Mouse (Mus musculus) heart, embryonic 16.5 days (tissue): ENCODE measurements around the gene Nr2f1. TPM values are rescaled to one million over a fixed set of nuclear protein-coding genes. Genes with fewer than 3 reads are reported as not detected.

Source experiments
- ATAC-seq: fragments of 200-750 bp; cut with Nextera tagmentation; replicated peaks from 2 replicates; pipeline ENCODE4 v1.8.0; 2017; ENCODE audit warnings: moderate number of reproducible peaks; ENCODE audit not compliant: insufficient read depth, low FRiP score; ENCODE audit errors: extremely low read depth
- H3K27ac ChIP-seq: fragments of 300-500 bp; sonication (generic); 2 replicates; pipeline ENCODE4 v1.5.1; 2014; ENCODE audit warnings: mild to moderate bottlenecking, low read length, control low read depth, moderate library complexity
- H3K27me3 ChIP-seq: fragments of 300-500 bp; sonication (generic); 2 replicates; pipeline ENCODE4 v1.6.1; 2014; ENCODE audit warnings: low read length, mixed read lengths; ENCODE audit not compliant: control insufficient read depth, insufficient read depth
- H3K36me3 ChIP-seq: fragments of 300-500 bp; sonication (generic); 2 replicates; pipeline ENCODE4 v1.6.1; 2014; ENCODE audit not compliant: control insufficient read depth, insufficient read depth
- H3K4me1 ChIP-seq: fragments of 300-500 bp; sonication (generic); 2 replicates; pipeline ENCODE4 v1.6.1; 2014; ENCODE audit warnings: low read length, mixed read lengths; ENCODE audit not compliant: control insufficient read depth, insufficient read depth
- H3K4me2 ChIP-seq: fragments of 300-500 bp; sonication (generic); 2 replicates; pipeline ENCODE4 v1.6.1; 2014; ENCODE audit warnings: low read depth, mild to moderate bottlenecking, control low read depth, low read length
- H3K4me3 ChIP-seq: fragments of 300-500 bp; sonication (generic); 2 replicates; pipeline ENCODE4 v1.5.1; 2014; ENCODE audit warnings: mild to moderate bottlenecking, control low read depth, low read length
- H3K9ac ChIP-seq: fragments of 300-500 bp; sonication (generic); 2 replicates; pipeline ENCODE4 v1.6.1; 2014; ENCODE audit warnings: low read length, control low read depth
- H3K9me3 ChIP-seq: fragments of 300-500 bp; sonication (generic); replicated peaks from 2 replicates; pipeline ENCODE4 v1.6.1; 2016; ENCODE audit warnings: low read length; ENCODE audit not compliant: control insufficient read depth
- WGBS: fragments of 180-500 bp; shearing (Covaris S2); extraction: QIAGEN DNeasy Blood & Tissue Kit; methylation state at CpG from one replicate; pipeline ENCODE4 v1.1.7; 2014; 5-methylcytosine and 5-hydroxymethylcytosine counted together
- polyA plus RNA-seq: library from polyadenylated mRNA; unstranded; fragments of >200 nt; fragmentation: Nextera tagmentation; extraction: Ambion mirVana; gene quantifications from 2 replicates; pipeline ENCODE4 v1.2.1, GENCODE M21; 2015

Nr2f1 gene
- polyA plus RNA-seq, 1 experiment from 2014 or later: 2.3 TPM

- H3K4me3 ChIP-seq: peak overlapping the region; percentile 45
- peaks cover 7% of the 10 kb centered on the region for H3K4me1 ChIP-seq
- no peaks in the 10 kb centered on the region for H3K9me3 ChIP-seq
- no peak overlapping the region for H3K27ac ChIP-seq
- ATAC-seq: no peak
- no peaks in the 10 kb centered on the region for H3K36me3 ChIP-seq
- peaks cover 49% of the 10 kb centered on the region for H3K27me3 ChIP-seq
- peak overlapping the region; percentile 60 for H3K4me2 ChIP-seq
- 12% methylated on average over 64 of the region's 64 CpGs for WGBS
- peak overlapping the region; percentile 51 for H3K9ac ChIP-seq
Observed at GRCm38 (mm10) chr13:78194850-78195600, 4.5 kb downstream of the Nr2f1 start.

DNA sequence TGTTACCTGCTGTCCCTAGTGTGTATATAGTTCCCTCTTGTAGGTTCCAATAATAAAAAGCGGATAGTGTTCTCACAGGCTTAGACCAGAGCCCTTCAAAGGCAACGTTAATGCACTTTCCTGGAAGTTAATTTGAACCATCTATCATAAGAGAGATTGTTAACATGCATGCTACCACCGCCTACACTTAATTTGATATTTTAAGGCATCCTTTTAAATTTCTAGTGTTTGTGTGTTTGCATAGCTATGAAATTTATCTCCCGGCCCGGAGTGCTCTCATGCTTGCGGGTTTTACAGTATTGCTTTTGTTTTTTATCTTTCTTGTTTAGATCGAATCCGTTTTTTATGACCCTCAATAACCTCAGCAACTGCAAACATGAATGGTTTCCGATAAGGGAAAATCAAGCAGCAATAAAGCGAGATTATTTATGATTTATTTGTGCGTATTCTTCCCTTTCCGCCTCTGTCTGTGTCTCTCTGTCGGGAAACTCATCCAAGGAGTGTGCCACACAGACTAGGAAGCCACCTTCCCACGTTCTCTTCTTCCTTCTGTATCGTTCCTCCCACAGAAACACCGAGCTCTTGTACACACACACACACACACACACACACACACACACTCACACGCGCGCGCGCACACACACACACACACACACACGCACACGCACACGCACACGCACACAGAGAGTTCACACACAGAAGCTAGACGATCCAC, 5.3 kb downstream of the Nr2f1 start:
- Histone ChIP-seq H3K4me3 (peak overlapping the region; percentile 45), H3K4me2 (peak overlapping the region; percentile 60), H3K36me3 (no peaks in the 10 kb centered on the region), H3K27me3 (peaks cover 53% of the 10 kb centered on the region), H3K9me3 (no peaks in the 10 kb centered on the region), H3K4me1 (peaks cover 7% of the 10 kb centered on the region), H3K9ac (peak overlapping the region; percentile 51; the same call in 1 of the 2 replicates), H3K27ac (no peak overlapping the region)
- no peak for ATAC-seq
- WGBS: 31% methylated on average over 26 of the region's 26 CpGs

DNA sequence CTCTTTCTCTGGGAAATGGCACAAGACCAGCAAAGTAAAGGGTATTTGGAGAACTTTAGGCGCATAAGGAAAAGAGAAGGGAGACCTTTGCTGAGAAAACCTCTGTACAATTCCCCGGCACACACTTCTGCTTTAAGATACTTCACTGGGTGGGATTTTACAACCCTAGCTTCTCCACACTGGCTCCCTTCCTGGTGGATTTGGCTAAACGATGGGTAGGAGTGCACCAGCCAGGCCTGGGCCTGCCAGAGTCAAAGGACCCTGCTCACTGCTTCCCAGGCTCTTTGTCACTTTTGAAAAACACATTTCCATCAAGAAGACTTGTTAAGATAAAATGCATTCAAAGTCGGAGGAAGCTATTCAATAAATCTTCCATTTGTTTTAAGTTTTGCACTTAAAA, 6.3 kb downstream of the Nr2f1 start:
- peaks cover 59% of the 10 kb centered on the region for H3K27me3 ChIP-seq
- H3K9me3 ChIP-seq: no peaks in the 10 kb centered on the region
- no peak overlapping the region for H3K4me2 ChIP-seq
- WGBS: 52% methylated on average over 4 of the region's 4 CpGs
- peaks cover 6% of the 10 kb centered on the region for H3K4me1 ChIP-seq
- H3K9ac ChIP-seq: no peak overlapping the region
- H3K4me3 ChIP-seq: no peak overlapping the region
- H3K36me3 ChIP-seq: no peaks in the 10 kb centered on the region
- ATAC-seq: no peak
- no peak overlapping the region for H3K27ac ChIP-seq

GRCm38 (mm10) chr13:78189586-78189985, 10.0 kb downstream of the Nr2f1 start:
- 50% methylated on average over 10 of the region's 10 CpGs for WGBS
- Histone ChIP-seq H3K9me3 (no peaks in the 10 kb centered on the region), H3K4me1 (no peaks in the 10 kb centered on the region), H3K36me3 (no peaks in the 10 kb centered on the region), H3K27me3 (peaks cover 71% of the 10 kb centered on the region), H3K4me2 (no peak overlapping the region), H3K27ac (no peak overlapping the region), H3K9ac (no peak overlapping the region), H3K4me3 (no peak overlapping the region)
- ATAC-seq: no peak

- Histone ChIP-seq H3K4me2 (no peak overlapping the region), H3K36me3 (no peaks in the 10 kb centered on the region), H3K9me3 (no peaks in the 10 kb centered on the region), H3K27ac (no peak overlapping the region), H3K4me1 (no peaks in the 10 kb centered on the region), H3K4me3 (no peak overlapping the region), H3K27me3 (peaks cover 73% of the 10 kb centered on the region), H3K9ac (no peak overlapping the region)
- ATAC-seq: no peak
- 55% methylated on average over 5 of the region's 5 CpGs for WGBS
Observed at GRCm38 (mm10) chr13:78187833-78188232, 11.7 kb downstream of the Nr2f1 start.

GRCm38 (mm10) chr13:78186340-78186946, 13.1 kb downstream of the Nr2f1 start:
- H3K4me3 ChIP-seq: no peak overlapping the region
- no peak for ATAC-seq
- H3K27me3 ChIP-seq: peaks cover 74% of the 10 kb centered on the region
- H3K9ac ChIP-seq: no peak overlapping the region
- H3K4me2 ChIP-seq: no peak overlapping the region
- H3K27ac ChIP-seq: no peak overlapping the region
- H3K36me3 ChIP-seq: no peaks in the 10 kb centered on the region
- WGBS: 23% methylated on average over 12 of the region's 12 CpGs
- 0 out of 2 replicates have a peak, but pooled peaks cover 2% of the 10 kb centered on the region for H3K4me1 ChIP-seq
- H3K9me3 ChIP-seq: no peaks in the 10 kb centered on the region

DNA sequence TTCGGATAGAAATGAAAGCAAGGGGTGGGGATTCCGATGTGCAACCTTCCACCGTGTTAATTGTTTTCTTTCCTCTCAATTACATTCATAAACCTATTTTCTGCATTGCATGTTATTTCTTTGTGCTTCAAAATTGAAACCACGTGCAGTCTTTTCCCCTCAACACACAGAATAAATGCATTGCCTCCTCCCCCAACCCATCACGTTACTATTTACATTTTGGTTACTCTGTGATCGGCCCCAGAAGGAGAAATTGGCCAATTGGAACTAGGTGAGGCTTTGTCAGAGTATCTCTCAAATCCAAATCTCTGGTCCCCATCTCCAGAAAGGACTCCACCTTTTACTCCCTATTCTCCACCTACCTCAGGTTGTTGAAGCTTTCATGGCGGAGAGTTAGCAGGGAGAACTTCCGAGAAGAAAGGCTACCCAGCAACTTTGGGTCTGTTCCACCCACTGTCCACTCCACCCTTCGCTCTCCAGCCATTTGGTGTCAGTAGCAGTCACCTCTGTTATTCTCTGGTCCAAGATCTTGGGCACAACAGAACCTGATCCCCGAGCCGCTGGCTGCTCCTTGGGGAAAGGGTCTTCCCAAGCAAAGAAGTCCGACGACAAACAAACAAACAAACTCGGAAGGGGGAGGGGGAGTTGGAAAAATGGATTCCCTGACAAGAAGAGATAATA, 14.6 kb downstream of the Nr2f1 start:
- H3K9ac ChIP-seq: no peak overlapping the region
- H3K27ac ChIP-seq: no peak overlapping the region
- no peak for ATAC-seq
- H3K9me3 ChIP-seq: no peaks in the 10 kb centered on the region
- H3K4me2 ChIP-seq: no peak overlapping the region
- whole genome bisulfite sequencing: 14% methylated on average over 14 of the region's 14 CpGs
- H3K4me3 ChIP-seq: no peak overlapping the region
- peaks cover 5% of the 10 kb centered on the region; the same call in 1 of the 2 replicates for H3K4me1 ChIP-seq
- no peaks in the 10 kb centered on the region for H3K36me3 ChIP-seq
- H3K27me3 ChIP-seq: peaks cover 73% of the 10 kb centered on the region

DNA sequence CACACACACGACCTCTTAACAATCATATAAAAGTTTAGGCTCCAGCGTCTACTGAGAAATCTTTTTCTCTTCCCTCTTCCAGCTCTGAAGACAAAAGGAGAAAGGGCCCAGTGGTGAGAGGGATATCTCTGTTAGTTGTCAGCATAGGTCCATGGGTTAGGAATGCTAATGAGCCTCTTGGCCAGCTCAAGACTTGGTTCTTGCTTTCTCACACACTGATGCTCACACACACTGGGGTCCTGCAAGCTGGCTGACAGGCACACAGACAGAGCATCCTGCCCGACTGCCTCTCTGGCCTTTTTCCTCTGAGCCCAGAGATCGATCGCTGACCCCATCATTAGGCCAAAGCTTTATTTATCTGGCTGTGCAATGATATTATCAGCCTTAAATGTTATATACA, 15.6 kb downstream of the Nr2f1 start:
- H3K4me3 ChIP-seq: no peak overlapping the region
- H3K4me1 ChIP-seq: peaks cover 5% of the 10 kb centered on the region; the same call in 1 of the 2 replicates
- no peak overlapping the region for H3K27ac ChIP-seq
- no peaks in the 10 kb centered on the region for H3K9me3 ChIP-seq
- H3K36me3 ChIP-seq: no peaks in the 10 kb centered on the region
- H3K4me2 ChIP-seq: no peak overlapping the region
- 26% methylated on average over 5 of the region's 5 CpGs for WGBS
- H3K27me3 ChIP-seq: peaks cover 78% of the 10 kb centered on the region
- no peak overlapping the region for H3K9ac ChIP-seq
- no peak for ATAC-seq
